Mouse (Mus musculus): ENCODE results near the gene Tigit.

Tigit gene

GRCm38 (mm10) chr16:43664861-43665260 lies 915 bp upstream of the Tigit start:
- DNase-seq = no peak

DNA sequence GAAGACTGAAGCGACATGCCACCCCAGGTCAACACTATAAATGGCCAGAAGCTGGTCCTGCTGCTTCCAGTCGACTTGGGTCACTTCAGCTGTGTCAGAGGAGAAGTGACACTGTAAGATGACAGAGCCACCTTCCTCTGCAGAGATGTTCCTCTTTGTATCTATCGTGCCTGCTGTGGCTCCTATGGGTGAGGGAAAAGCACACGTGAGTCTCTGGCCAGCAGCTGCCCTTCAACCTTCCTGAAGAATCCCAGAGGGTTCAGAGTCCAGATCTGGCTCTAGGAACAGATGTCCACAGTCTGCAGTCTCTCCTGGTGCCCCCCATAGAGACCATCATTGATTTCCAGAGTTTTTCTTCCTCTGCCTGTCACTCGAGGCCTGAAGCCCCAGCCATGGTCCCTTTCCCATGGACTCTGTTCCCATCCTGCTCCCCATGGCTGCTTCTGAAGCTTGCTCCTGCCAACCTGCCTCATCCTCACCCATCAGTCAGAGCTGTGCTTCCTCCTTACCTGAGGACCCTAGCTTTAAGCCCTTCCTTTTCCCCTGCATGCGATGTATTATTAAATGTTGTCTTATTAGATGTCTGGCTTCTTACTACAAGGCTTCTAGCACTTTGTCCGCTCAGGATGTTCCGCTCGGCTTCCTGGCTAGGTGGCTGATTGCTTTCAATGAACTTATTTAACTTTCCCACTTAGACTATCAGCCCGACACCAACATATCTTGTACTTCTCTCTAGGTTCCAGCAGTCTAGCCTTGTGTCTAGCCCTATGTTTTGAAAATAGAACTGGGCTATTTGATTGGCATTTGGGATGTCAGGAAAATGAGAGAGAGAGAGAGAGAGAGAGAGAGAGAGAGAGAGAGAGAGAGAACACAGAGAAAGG lies 1.6 kb downstream of the Tigit start:
- no peak for DNase-seq

DNA sequence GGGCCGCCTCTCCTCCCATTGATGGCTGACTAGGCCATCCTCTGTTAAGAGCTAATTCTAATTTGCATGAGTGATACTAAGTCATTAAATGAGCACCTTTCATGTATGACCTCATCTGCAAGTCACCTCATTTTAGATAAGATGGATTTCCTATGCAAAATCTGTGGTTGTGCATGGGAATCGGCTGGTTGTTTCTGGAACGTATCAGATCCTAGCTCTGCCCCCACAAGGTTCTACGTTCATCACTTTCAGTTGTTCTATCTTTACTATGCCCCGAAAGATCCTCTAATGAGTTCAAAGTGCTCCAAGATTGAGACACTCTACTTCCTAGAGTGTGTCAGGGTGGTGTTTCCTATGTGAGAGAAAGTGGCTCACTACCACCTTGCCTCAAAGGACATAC lies 2.4 kb downstream of the Tigit start:
- no peak for DNase-seq

DNA sequence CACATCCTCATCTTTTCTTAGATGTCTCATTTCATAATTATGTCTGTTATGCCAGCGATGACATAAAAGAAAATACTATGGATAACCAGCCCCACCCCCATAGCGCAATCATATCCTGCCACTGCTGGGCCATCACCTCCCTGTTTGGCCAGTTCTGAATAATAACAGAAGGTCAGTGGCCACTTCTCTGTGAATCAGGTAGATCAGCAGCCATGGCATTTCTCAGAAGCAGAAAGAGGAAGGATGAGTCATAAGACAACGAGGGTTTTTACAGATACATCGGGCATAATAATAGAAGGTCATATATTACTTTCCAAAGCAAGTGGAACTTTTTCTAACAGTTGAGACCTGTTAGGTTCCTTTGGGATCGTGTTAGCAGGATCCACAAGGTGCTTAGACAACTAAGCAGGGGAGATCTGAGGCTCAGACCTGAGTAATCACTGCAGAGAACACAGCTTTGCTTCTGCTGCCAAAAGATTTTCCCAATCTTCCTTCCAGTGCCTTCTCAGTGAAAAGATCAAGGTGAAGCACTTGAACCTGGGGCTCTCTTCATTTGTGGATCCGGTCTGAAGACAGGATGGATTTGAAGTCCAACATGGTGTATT lies 8.7 kb downstream of the Tigit start:
- no peak for DNase-seq

DNA sequence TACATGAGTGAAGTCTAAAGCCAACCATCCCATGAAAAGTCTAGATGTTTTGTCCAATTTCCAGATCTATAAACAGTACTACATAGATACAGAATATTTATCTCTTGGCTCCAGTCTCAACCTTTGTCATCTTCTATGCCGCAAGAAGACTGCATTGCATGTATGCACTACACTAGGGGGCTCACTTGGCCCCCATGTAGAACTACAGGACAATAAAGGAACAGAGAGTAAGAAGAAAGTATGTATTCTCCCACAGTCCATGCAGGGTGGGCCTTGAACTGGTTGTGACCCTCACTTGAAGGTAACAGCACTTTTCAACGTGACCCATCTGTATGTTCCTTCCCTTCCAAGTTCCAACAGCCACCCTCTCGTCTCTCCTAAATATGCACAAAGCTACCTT lies 9.7 kb downstream of the Tigit start:
- no peak for DNase-seq

DNA sequence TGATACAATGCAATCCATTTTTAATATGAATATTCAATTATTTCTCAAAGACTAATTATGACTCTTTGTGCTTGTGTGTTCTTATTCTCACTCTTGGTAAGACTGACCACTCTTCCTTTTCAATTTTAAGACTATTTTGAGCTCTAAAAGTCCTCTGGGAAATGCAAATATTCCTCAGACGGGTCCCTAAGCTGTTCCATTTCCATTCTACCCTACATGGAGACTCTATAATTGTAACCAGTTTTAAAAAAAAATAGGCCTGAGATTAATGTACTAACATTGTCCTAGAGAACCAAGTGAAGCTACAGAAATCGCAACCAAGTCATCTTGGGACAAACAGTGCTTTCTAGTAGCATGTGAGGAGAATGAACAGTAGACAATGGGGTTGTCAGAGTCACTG lies 10.7 kb downstream of the Tigit start:
- DNase-seq = no peak

GRCm38 (mm10) chr16:43650355-43651080 lies 13.4 kb downstream of the Tigit start:
- no peak for DNase-seq

DNA sequence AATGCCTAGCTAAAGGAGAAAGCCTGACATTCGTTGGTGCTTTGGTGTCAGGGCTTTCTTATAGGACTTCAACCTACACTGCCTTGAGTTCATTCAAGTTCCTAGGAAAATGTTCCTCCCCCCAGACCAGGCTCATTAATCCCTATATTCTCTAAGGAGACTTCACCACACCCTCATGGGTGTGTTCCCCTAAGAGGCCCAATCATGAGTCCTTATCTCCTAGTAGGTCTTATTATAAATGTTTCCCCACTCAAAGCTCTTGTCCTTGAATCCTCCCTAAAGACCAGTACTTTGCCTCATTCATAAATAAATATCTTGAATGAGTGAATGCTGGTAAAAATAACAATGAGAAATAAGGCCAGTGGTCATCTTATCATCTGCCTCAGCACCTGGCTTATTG lies 16.3 kb downstream of the Tigit start:
- no peak for DNase-seq

- DNase-seq = no peak
These were observed 17.0 kb downstream of the Tigit start for GRCm38 (mm10) chr16:43646943-43647342.

DNA sequence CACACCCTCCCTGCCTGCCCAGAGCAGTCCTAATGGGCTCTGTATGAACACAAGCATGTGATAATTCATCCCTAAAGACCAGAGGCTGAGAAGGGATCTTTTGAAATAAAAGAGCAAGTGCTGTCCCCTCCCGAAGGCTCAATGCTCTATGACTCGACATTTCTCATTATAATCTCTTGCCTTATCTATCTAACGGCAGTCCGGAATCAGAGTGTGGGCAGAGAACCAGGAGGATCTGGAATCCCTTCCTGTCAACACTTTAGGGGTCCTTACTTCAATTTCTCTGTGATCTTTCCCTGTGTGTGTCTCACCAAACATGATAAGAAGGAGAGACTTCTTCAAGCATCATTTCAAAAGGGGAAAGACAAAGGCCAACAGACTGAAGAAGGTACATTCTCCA lies 18.1 kb downstream of the Tigit start:
- no peak for DNase-seq

DNA sequence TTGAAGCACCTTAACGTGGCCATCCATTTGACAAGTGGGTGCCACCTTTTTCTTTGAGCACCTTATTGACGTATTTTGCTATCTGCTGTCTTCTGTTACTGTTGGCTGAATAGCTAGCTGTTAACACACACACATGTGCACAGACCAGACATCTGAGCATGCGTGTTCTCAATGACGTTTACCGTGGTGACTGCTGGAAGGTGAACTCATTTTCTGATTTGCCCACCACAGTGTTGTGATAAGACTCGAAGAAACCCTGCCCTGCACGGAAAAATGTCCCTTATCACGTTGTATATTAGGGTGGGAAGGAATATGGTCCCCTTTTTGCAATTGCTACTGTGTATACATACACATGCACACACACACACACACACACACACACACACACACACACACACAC lies 22.7 kb downstream of the Tigit start:
- no peak for DNase-seq

DNA sequence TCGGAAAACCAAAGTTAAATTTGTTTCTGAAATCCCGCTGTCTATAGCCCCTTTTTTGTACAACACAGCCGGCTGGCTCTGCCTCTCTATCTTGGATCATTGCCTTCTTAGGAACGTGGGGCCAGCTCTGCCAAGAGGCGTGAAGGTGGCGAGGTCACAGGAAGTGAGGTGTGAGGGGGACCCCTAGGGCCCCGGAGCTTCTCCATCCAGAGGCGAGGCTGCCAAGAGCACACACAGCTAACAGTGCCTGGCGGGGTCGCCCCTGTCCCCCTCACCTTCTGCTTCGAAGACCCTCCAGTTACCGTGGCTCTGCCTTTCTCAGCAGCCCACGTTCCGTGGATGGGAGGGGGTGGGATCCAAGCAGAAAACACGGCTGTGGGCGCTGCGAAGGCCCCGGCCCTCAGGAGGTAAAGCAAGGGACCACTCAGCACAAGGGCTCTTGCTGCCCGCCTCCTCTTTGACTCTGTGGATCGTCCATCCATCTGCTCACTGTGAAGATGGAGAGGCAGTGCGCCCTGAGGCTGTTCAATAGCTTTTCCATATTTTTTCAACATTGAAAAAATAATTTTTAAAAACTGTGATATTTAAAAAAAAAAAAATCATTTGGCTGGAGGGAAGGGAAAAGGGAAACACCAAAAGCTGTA lies 25.4 kb downstream of the Tigit start:
- DNase-seq = peak; percentile 72 to 75

DNA sequence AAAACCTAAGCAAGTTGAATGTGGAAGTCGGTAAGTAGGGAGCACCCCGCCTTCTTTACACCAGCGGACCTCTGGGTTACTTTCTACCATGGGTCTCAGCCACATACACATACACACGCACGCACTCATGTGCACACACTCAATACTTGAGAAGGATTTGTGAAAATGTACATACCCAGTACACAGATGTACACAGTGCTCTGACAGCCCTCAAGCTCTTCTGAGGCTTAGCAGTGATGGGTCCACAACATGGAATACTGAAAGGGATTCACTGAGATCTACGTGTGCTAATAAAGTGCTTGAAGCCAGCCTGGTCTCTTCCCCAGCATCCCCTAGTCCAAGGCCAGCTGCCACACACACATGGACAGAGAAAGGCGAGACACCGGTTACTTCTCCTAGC lies 26.7 kb downstream of the Tigit start:
- peak in 1 of 2 experiments; percentile 27 for DNase-seq

- no peak for DNase-seq
These were observed 29.9 kb downstream of the Tigit start for GRCm38 (mm10) chr16:43634037-43634436.

GRCm38 (mm10) chr16:43631758-43632157 lies 32.2 kb downstream of the Tigit start:
- DNase-seq = no peak

GRCm38 (mm10) chr16:43628662-43629061 lies 35.3 kb downstream of the Tigit start:
- DNase-seq = no peak

DNA sequence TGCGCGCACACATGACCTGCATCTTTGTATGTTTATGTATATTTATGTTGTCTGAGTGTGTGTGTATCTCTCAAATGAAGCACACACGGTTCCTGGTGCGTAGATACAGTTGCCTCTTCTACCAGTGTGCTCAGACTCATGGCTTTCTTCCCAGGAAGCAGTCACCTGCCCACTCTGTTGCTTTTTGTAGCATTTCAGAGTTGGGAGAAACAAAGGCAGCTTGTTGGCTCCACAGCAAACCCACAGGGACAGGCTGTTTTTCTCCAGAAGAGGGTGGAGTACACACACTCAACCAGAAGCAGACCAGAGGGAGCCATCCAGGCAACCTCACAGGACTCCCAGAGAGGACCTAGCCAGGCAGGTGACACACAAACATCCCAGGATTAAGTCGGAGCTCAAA lies 38.0 kb downstream of the Tigit start:
- DNase-seq = no peak

GRCm38 (mm10) chr16:43625289-43625688 lies 38.7 kb downstream of the Tigit start:
- DNase-seq = no peak

DNA sequence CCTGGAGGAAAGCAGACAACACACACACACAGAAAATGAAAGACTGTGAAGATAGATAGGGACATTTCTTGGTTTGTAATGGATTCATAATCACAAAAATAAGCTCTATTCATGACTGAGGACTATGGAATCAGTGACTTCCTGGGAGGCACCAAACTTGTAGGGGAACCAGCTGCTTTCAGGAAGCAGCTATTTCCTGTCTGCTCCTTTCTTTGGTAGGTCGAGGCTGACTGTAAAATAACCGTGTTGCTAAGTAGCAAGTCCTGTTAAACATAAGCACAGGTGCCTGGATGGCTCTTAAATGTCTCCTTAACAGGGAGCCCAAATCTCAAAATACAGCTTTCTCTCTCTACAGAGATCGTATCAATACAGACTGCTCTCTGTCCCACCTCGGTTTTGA lies 39.1 kb downstream of the Tigit start:
- DNase-seq = no peak

DNA sequence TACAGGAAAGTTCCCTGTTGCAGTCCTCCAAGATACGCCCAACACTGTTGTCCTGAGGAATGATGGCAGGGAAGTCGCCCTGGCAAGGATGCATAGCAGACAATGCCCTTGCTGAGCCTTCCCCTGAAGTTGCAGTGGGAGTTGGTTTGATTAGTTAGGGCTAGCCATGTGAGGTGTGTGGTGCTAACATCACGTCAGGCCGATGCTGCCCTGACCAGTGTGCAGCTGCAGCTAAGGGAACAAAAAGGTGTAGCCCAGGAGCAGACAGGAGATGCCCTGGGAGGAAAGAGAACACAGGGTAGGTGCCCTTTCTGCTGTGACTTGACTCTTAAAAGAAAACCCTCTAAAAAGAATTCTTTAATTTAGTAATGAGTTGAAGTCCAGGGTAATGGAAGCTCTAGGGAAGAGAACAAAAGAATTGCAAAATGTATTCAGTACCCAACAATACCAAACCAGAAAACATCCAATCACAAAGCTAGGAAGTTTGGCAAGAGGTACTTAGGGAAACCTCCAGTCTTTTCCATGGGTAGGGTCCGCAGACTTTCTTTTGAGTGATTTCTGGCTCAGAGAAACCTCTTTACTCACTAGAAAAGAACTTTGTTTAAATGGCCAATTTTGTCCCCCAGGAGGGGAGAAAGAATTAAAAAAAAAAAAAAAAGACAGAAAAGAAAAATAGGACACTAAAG lies 40.5 kb downstream of the Tigit start:
- DNase-seq = no peak

DNA sequence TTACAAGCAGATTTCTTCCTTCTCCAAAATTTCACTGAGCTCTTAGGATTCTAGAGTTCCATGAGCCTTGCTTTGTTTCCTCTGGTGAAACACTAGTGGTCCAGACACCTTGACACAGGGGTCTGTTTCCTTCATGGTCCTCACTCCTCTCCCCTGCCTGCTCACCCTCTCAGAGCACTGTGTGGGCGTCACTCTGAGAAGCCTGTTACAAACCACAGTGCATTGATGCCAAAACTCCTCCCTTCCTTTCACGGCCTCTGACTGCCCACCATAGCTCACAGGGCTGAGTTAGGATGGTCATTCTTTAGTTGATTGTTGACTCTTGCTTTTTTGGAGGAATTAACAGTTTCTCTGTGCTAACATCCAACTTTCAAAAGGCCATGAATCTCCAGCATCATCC lies 43.6 kb downstream of the Tigit start:
- no peak for DNase-seq

GRCm38 (mm10) chr16:43619277-43619676 lies 44.7 kb downstream of the Tigit start:
- DNase-seq = no peak

GRCm38 (mm10) chr16:43618286-43618685 lies 45.7 kb downstream of the Tigit start:
- no peak for DNase-seq

Data from cerebellum, postnatal 10 days (tissue).